Mouse (Mus musculus) myocyte (in vitro differentiated cells): ENCODE measurements at regions not wholly inside any gene's neighbourhood (a gene's known extent, or its start where the extent isn't known, plus 50 kb on each side); places are given as distances from the start of the nearest gene placed in this dataset.

Experiments
- CEBPB ChIP-seq: IDR thresholded peaks from 2 replicates; pipeline ENCODE4 v1.6.1; 2011; ENCODE audit warnings: mild to moderate bottlenecking, moderate library complexity; ENCODE audit not compliant: poor library complexity, insufficient read depth, severe bottlenecking
- E2F4 ChIP-seq: IDR thresholded peaks from one replicate; pipeline ENCODE4 v1.6.1; 2011; ENCODE audit warnings: mild to moderate bottlenecking, control low read depth, moderate library complexity; ENCODE audit not compliant: insufficient read depth
- MAX ChIP-seq: IDR thresholded peaks from one replicate; pipeline ENCODE4 v1.6.1; 2011; ENCODE audit warnings: low read depth, mild to moderate bottlenecking, control low read depth
- MYOD1 ChIP-seq, 3 experiments: IDR thresholded peaks; one replicate each; pipeline ENCODE4 v1.6.1; 2011; ENCODE audit warnings: control low read depth in 2 of 3, low read depth in 2 of 3, mild to moderate bottlenecking in 2 of 3, moderate library complexity in 1 of 3; ENCODE audit not compliant: insufficient read length in 2 of 3, control insufficient read depth in 1 of 3
- MYOG ChIP-seq, 3 experiments: IDR thresholded peaks; one replicate each; pipeline ENCODE4 v1.6.1; 2011; ENCODE audit warnings: control low read depth in 2 of 3, low read depth in 2 of 3, mild to moderate bottlenecking in 2 of 3; ENCODE audit not compliant: insufficient read length in 2 of 3, control insufficient read depth in 1 of 3, insufficient read depth in 1 of 3
- POLR2A ChIP-seq: IDR thresholded peaks from one replicate; pipeline ENCODE4 v1.6.1; 2011; ENCODE audit warnings: low read depth, mild to moderate bottlenecking, control low read depth, moderate library complexity; ENCODE audit not compliant: insufficient read length
- POLR2AphosphoS2 ChIP-seq: IDR thresholded peaks from one replicate; pipeline ENCODE4 v1.6.1; 2011; ENCODE audit warnings: low read depth, control low read depth; ENCODE audit not compliant: insufficient read length
- REST ChIP-seq: IDR thresholded peaks from one replicate; pipeline ENCODE4 v1.6.1; 2011; ENCODE audit warnings: mild to moderate bottlenecking, control low read depth, moderate library complexity; ENCODE audit not compliant: insufficient read depth, insufficient read length
- TCF12 ChIP-seq: IDR thresholded peaks from one replicate; pipeline ENCODE4 v1.6.1; 2011; ENCODE audit warnings: mild to moderate bottlenecking, control low read depth; ENCODE audit not compliant: poor library complexity, insufficient read depth, severe bottlenecking
- TCF3 ChIP-seq: IDR thresholded peaks from one replicate; pipeline ENCODE4 v1.6.1; 2011; ENCODE audit warnings: low read depth, control low read depth; ENCODE audit not compliant: insufficient read length
- USF1 ChIP-seq: IDR thresholded peaks from one replicate; pipeline ENCODE4 v1.6.1; 2011; ENCODE audit warnings: low read depth, mild to moderate bottlenecking, control low read depth, moderate library complexity

- TF ChIP-seq TCF3 (no peak), POLR2A (no peak), MAX (no peak), TCF12 (no peak), CEBPB (no peak), POLR2AphosphoS2 (no peak), MYOD1 (IDR thresholded peaks at IDR 0.05; ENCODE audit: control insufficient read depth in 1 of 3, insufficient read length in 2 of 3, low read depth in 2 of 3) (no peak), E2F4 (no peak), REST (no peak), USF1 (no peak), MYOG (IDR thresholded peaks at IDR 0.05; ENCODE audit: control insufficient read depth in 1 of 3, insufficient read depth in 1 of 3, insufficient read length in 2 of 3, low read depth in 2 of 3) (no peak)
These were observed 126.6 kb upstream of the Id2 start for GRCm38 (mm10) chr12:25223539-25223938.
